Mouse (Mus musculus): ENCODE results near the gene 9430015G10Rik.

DNA sequence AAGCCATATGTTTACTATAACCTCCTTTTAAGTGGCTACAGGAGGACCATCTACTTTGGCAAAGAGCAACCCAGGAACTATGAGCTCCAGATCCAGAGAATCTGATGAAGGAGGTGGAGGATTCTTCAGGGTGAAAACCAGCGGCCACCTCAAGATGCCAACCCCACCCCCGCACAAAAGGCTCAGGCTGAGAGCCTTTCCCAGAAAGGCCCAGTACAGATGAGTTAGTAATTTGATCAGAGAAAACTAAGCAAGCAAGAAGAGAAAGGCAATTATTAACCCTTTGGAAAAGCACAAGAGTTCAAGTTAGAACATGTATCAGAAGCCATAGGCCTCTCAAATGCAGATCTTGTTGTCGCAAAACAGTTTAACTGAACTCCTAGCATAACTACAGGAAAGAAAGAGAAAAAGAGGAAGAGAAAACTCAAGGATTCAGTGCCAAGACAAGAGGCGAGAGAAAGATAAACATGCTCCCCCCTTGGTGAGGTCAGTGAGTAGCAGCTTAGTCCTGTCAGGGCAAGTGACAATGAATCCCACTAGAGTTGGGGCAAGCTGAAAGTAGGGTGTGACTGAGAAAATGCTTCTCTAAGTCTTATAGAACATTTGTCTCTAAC lies 27.1 kb upstream of the 9430015G10Rik start:
- TF ChIP-seq CTCF (IDR thresholded peaks at IDR 0.05; ENCODE audit: extremely low read depth, insufficient read length, insufficient replicate concordance, low read depth, low read length) (no peak), POLR2A (IDR thresholded peaks at IDR 0.05; ENCODE audit: low read depth, low read length) (no peak)

Measured in small intestine, adult 2 months (tissue).